Mouse (Mus musculus): ENCODE measurements around the gene Cpt1a.

Gene Cpt1a

GRCm38 (mm10) chr19:3322261-3322969 is at the start of gene Cpt1a:
TSS of gene Cpt1a (plus strand) at chr19:3322334.
- DNase-seq: peak; percentile 75

DNA sequence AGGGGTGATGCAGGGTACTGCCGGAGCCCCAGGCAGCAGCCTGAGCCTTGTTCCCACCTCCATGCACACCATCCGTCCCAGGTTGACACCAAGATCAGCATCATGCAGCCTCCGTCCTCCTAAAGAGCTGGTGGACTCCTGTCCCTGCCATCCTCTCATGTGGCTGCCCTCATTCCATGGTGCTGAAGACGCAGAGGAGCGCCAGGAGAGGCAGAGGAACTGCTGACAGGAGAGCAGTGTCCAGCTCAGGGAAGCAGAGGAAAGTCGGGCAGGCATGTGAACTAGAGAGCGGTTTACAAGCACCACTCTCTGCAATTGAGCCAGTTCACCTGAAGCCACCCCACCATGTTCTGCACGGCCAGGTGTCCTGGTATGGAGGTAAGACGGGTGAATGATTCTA is 48.8 kb upstream of the Cpt1a start:
- DNase-seq: no peak

DNA sequence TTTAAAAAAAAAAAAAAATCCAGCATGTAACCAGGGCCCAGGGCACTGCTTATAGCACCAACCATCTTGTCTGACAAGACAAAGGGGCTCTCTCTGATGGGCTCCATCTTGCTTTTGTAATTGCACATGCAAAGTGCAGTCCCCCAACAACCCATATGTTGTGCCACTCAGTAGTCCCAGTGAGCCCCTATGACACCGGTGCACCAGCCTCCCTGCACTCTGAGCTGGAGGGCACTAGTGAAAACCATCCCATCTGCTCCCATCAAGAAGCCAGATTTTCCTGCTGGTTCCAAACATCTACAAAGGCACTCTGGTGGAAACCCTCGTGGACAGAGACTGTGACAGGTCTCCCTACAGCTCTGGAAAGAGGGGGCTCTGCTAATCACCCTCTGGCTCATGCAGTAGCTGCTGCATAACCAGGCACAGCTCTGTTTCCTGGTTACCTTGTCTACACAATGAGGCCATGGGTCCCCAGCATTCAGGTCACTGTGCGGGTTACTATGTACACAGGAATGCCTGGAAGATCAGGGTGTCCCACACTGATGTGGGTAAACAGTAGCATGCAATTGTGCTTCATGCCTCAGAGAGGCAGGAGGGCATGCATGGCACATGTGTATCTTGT is 46.3 kb upstream of the Cpt1a start:
- DNase-seq: no peak

- no peak for DNase-seq
Measured at GRCm38 (mm10) chr19:3281886-3282285, 40.2 kb upstream of the Cpt1a start.

- DNase-seq: peak; percentile 94
Measured at GRCm38 (mm10) chr19:3282572-3283467, 39.3 kb upstream of the Cpt1a start, which contains the start of the genes Mrpl21 and Ighmbp2. TSS of gene Mrpl21 (plus strand) at chr19:3282901. TSS of gene Ighmbp2 (minus strand) at chr19:3283017.

DNA sequence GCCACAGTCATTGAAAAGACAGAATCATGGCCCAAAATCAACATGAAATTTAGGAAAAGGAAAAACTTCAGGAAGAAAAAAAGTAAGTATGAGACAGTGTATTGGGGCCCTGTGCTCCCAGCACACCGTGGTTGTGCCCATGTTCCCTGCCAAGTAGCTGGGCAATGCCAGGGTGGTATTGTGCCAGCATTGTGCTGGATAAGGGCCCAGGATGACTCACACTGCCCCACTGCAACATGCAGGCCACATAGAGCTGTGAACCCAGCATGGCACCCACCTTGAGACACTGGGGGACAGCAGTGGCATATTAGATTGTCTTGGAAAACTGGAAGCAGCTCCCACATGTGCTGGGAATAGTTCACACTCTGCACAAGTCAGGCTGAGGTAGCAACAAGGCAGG is 33.1 kb upstream of the Cpt1a start:
- no peak for DNase-seq

GRCm38 (mm10) chr19:3292028-3292427 is 30.1 kb upstream of the Cpt1a start:
- peak; percentile 81 for DNase-seq

DNA sequence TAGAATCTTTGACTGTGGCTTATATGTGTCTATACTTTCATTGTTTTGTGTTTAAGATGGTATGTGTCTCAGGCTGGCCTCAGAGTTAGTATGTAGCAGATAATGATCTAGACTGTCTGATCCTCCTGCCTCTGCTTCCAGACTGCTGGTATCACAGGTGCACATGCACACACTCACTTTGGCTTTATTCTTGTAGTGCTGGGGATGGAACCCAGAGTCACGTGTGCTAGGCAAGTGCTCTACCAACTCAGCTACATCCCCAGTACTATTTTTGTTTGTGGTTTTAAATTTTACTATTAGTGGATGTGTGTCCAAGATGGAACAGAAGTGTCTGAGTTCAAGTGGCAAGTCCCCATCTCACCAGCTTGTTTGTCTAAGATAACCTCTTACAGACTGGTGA is 29.1 kb upstream of the Cpt1a start:
- no peak for DNase-seq

DNA sequence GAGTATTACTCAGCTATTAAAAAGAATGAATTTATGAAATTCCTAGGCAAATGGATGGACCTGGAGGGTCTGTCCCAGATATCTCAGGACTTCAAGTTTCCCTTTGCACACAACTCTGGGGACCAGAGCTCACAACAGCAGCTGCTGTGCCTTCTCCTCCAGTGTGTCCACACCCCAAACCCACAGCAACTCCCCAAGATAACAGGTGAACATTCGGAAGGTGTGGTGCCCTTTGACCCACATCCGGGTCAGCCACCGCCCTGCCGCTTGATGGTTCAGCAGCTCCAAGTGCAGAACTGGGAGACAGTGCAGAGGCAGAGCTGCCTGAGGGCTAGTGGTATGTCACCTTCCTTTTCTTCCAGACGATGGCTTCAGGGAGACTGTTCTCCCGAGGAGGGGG is 26.9 kb upstream of the Cpt1a start:
- DNase-seq: no peak

- no peak for DNase-seq
Measured at GRCm38 (mm10) chr19:3297034-3297433, 25.1 kb upstream of the Cpt1a start.

DNA sequence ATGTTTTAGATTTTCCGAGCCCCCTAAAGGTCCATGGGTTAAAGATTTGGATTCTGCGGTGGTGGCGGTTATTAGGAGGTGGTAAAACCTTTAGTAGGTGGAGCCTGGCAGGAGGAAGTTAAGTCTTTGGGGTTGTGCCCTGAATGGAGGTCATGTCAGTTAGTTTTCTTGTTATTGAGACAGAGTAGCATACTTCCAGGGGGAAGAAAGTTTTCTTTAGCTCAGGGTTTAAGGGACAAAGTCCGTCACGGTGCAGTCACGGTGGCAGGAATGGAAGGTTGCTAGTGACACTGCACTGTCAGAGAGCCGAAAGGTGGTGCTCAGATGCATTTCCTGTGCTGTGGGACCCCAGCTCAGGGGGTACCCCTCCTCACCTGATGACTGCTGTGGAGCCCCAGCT is 24.4 kb upstream of the Cpt1a start:
- no peak for DNase-seq

- no peak for DNase-seq
Measured at GRCm38 (mm10) chr19:3304017-3304416, 18.1 kb upstream of the Cpt1a start.

- no peak for DNase-seq
Measured at GRCm38 (mm10) chr19:3307175-3307949, 14.8 kb upstream of the Cpt1a start.

GRCm38 (mm10) chr19:3319341-3319740 is 2.8 kb upstream of the Cpt1a start:
- DNase-seq: no peak

DNA sequence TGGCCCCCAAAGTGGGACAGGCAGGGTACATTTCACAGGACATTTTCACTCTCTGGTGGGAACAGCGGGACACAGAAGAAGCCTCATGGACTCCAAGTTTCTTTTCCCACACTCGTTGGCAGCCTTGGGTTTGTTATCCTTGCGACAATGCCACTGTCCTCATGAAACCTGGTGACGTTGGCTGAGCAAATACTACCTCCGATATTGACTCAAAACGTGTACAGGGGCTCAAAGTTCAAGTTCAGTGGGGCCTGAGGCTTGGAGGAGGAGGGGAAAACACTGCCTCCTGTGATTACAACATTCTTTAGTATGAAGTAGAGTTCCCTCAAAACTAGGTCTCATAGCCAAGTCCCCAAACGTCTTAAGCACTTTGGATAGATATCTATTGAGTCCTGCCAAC is 2.0 kb upstream of the Cpt1a start:
- DNase-seq: no peak

DNA sequence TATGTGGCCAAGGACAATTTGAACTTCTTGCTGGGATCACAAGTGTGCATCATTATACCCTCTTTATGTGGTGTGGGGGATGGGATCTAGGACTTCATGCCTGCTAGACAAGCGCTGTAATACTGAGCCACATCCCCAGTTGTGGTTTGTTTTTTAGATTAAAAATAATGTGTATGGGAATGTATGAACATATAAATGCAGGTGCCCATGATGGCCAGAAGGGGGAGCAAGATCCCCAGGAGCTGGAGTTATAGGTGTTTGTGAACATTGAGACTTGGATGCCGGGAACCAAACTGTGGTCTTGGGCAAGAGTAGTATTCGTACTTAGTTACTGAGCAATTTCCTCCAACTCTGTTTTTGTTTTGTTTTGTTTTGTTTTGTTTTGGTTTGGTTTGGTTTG is 1.3 kb upstream of the Cpt1a start:
- no peak for DNase-seq

GRCm38 (mm10) chr19:3321617-3322016 is 517 bp upstream of the Cpt1a start:
- DNase-seq: peak; percentile 92

GRCm38 (mm10) chr19:3323201-3323621 is 1.1 kb downstream of the Cpt1a start:
- DNase-seq: peak; percentile 97

DNA sequence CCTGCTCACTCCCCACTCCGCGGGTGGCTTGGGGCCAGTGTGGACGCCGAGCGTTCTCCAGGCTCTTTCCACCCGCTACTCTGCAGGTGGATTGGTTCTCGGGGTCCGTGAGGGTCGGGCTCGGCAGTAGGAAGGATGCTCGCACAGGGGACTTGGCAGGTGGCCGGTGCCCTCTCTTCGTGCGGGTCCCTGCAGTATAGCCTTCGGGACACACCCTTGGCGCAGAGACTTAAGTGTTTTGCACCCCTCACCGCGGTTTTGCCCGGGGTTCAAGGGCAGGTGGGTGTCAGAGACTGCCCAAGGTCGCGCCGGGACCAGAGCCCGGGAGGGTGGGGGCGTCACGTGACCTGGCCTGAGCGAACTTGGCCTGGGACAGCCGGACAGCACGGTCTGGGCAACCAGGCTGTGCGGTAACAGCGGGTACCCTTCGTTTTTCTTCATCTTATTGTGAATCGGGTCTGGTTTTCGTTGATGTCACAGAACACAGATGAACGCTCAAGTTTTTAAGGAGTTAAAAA is 1.7 kb downstream of the Cpt1a start:
- peak; percentile 89 for DNase-seq

DNA sequence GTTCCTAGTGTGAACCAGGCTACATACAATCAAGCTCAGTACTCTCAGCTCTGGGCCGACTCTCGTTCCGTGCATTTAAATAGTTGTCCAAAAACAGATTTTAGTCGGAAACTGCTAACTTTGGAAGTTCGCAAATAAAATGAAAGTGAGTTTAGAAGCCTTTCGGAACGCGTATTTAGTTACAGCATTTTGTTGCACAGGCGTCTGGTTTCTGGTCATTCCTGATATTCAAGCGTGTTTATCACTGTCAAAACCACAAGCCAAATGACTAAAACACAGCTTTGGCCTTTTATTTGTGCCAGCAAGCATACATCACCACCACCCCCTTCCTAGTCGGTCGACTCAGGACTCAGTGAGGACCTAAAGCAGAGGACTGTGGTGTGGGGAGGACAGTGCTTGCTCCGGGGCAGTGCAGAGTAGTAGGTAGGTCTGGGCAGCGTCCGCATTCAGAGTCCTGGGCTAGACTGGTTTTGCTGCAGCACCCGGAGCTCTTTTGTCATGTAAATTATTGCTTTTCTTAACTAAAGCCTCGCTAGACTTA is 2.2 kb downstream of the Cpt1a start:
- DNase-seq: peak; percentile 51

- DNase-seq: peak; percentile 98
Measured at GRCm38 (mm10) chr19:3324931-3325711, 3.0 kb downstream of the Cpt1a start.

Data from kidney, postnatal 10 days (tissue).